Mouse (Mus musculus) megakaryocyte, embryonic 14.5 days (primary cell): Measurements from ENCODE around the gene Lrrc25. TPM values are rescaled to one million over a fixed set of nuclear protein-coding genes. Genes with fewer than 3 reads are reported as not detected.
A peak's percentile ranks its signal among the peaks of the same experiment; 100 is the strongest.

ENCODE experiments used
- H3K27me3 ChIP-seq: replicated peaks from 2 replicates; pipeline ENCODE3; 2012; ENCODE audit warnings: inconsistent platforms
- H3K36me3 ChIP-seq: replicated peaks from 2 replicates; pipeline ENCODE3; 2012; ENCODE audit warnings: low read length, inconsistent platforms, mixed read lengths
- H3K4me1 ChIP-seq: 2 replicates; pipeline ENCODE4 v1.6.1; 2012; ENCODE audit warnings: inconsistent platforms
- H3K4me3 ChIP-seq: replicated peaks from 2 replicates; pipeline ENCODE3; 2012; ENCODE audit warnings: moderate library complexity, mild to moderate bottlenecking, inconsistent platforms
- H3K9me3 ChIP-seq: 2 replicates; pipeline ENCODE4 v1.6.1; 2012; ENCODE audit warnings: inconsistent platforms
- FLI1 ChIP-seq: IDR thresholded peaks from 2 replicates; pipeline ENCODE4 v1.6.1; 2012; ENCODE audit warnings: low read length, inconsistent platforms, mixed read lengths
- GATA1 ChIP-seq: IDR thresholded peaks from 3 replicates; pipeline ENCODE4 v1.6.1; 2012; ENCODE audit warnings: mixed read lengths, low read length, inconsistent platforms, borderline replicate concordance
- polyA plus RNA-seq: library from polyadenylated mRNA; stranded (reverse); fragments of >175 nt; gene quantifications from 2 replicates; pipeline ENCODE4 v1.2.3, GENCODE M21; 2012; ENCODE audit warnings: low replicate concordance; ENCODE audit not compliant: insufficient read depth

Lrrc25 gene
- polyA plus RNA-seq, 1 experiment, result 34.7 TPM

DNA sequence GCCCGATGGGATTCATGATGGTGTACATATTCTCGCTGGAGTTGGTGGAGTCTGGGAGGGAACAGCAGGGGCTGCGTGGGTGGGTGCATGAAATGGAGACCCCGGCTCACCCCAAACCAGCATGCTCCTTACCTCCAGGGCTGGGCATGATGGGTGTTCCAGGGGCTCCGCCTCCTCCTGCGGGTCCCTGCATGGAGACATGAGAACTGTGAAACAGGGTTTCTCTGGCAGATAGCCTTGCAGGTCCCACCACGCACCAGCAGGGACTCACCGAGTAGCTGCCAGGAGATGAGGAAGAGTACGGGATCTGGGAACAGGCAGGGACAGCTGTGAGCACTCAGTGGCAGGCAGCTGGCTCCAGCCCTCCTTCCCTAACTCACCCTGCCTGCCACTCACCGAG is 17.2 kb upstream of the Lrrc25 start:
- peaks cover 83% of the 10 kb centered on the region for H3K4me1 ChIP-seq
- peaks cover 87% of the 10 kb centered on the region for H3K36me3 ChIP-seq
- H3K4me3 ChIP-seq, result peak overlapping the region; percentile 18
- H3K9me3 ChIP-seq, result peaks cover 6% of the 10 kb centered on the region
- no peak for TF ChIP-seq FLI1
- no peak for TF ChIP-seq GATA1
- no peaks in the 10 kb centered on the region for H3K27me3 ChIP-seq

- no peak for TF ChIP-seq FLI1
- no peak for TF ChIP-seq GATA1
- H3K36me3 ChIP-seq, result peaks cover 97% of the 10 kb centered on the region
- no peaks in the 10 kb centered on the region for H3K27me3 ChIP-seq
- H3K4me1 ChIP-seq, result peaks cover 83% of the 10 kb centered on the region
- H3K4me3 ChIP-seq, result no peak overlapping the region
- H3K9me3 ChIP-seq, result peaks cover 6% of the 10 kb centered on the region
Observed at GRCm38 (mm10) chr8:70599507-70600290, 16.3 kb upstream of the Lrrc25 start.

GRCm38 (mm10) chr8:70600473-70601270 is 15.3 kb upstream of the Lrrc25 start:
- H3K36me3 ChIP-seq, result peaks cover 97% of the 10 kb centered on the region
- TF ChIP-seq FLI1 (no peak), GATA1 (no peak)
- H3K4me3 ChIP-seq, result peak overlapping the region; percentile 62
- peaks cover 83% of the 10 kb centered on the region for H3K4me1 ChIP-seq
- peaks cover 6% of the 10 kb centered on the region for H3K9me3 ChIP-seq
- no peaks in the 10 kb centered on the region for H3K27me3 ChIP-seq

- H3K36me3 ChIP-seq, result peaks cover 97% of the 10 kb centered on the region
- peaks cover 6% of the 10 kb centered on the region for H3K9me3 ChIP-seq
- TF ChIP-seq GATA1 (no peak), FLI1 (no peak)
- no peaks in the 10 kb centered on the region for H3K27me3 ChIP-seq
- H3K4me1 ChIP-seq, result peaks cover 83% of the 10 kb centered on the region
- H3K4me3 ChIP-seq, result peak overlapping the region; percentile 46
Observed at GRCm38 (mm10) chr8:70601271-70601649, 14.7 kb upstream of the Lrrc25 start.

DNA sequence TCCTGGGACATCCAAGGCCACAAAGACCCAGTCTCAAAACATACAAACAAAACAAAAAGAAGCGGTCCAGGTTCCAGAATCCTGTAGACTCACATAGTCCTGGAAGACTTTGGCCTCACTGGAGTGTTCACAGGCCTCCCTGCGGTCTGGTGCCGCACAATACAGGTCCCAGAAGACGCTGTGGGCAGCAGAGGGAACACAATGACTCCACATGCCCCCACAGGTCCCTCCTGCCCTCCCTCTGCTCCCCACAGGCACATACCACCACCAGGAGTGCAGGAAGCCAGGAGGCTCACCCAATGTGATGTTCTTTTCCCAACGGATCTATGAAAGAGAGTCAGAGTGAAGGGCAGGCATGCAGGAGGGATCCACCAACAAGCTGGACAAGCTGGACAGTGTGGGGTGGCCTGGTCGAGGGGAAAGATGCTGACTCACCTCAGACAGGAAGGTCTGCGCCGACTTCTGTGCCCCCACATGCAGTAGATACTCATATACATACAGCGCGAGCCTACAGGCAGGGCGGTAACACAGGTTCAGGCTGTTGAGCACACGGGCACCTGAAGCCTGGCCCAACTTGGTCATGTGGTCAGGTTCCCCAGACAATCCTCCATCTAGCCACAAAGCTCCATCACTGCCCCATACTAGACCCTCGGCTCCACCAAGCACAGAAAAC is 13.7 kb upstream of the Lrrc25 start:
- Histone ChIP-seq H3K36me3 (peaks cover 91% of the 10 kb centered on the region), H3K9me3 (peaks cover 6% of the 10 kb centered on the region), H3K4me3 (peak overlapping the region; percentile 58), H3K27me3 (no peaks in the 10 kb centered on the region), H3K4me1 (peaks cover 84% of the 10 kb centered on the region)
- TF ChIP-seq GATA1 (no peak), FLI1 (no peak)

GRCm38 (mm10) chr8:70604558-70604957 is 11.4 kb upstream of the Lrrc25 start:
- H3K4me1 ChIP-seq, result peaks cover 96% of the 10 kb centered on the region
- H3K9me3 ChIP-seq, result peaks cover 6% of the 10 kb centered on the region
- peak overlapping the region; percentile 59 for H3K4me3 ChIP-seq
- no peak for TF ChIP-seq GATA1
- no peak for TF ChIP-seq FLI1
- H3K27me3 ChIP-seq, result no peaks in the 10 kb centered on the region
- peaks cover 68% of the 10 kb centered on the region for H3K36me3 ChIP-seq

DNA sequence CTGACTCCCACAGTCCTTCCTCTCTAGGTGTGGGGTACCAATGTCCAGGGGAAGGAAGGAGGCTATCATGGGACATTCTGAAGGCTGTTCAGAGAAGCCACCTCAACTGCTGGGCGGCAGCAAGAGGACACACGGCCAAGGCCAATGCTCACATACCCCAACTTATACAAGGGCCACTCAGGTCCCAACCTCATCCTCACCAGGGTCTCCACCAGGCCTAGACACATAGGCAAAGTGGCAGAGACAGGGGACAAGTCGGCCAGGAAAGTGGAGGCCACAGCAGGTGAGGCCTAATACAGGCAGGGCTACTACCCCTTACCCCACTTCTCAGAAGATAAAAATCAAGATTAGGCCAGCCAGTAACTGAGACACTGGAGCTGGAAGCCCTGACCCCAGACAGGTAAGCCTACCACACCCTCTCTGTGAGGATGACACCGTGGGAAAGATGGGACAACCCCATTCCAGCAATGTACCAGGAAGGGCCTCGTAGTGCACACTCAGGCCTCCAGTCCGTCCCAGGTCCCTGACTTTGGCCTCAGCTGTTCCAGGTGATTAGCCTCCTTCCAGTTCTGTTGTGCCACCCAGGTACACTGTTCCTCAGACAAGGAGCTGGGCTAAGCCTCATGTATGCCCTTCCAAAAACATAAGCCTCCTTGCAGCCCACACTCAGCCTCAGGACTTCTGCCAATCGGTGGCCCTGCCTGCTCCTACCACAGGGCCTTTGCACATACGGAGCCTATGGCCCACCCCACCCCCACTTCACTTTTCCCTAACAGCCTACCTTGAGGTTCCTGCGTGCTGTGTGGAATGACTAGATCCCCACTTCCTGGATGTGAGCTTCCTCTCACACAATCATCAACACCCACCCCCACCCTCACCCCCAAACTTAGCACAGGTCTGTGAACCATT is 9.8 kb upstream of the Lrrc25 start:
- H3K4me1 ChIP-seq, result peaks cover 90% of the 10 kb centered on the region
- peak overlapping the region; percentile 95 for H3K4me3 ChIP-seq
- H3K9me3 ChIP-seq, result peaks cover 6% of the 10 kb centered on the region
- TF ChIP-seq GATA1, result no peak
- no peak for TF ChIP-seq FLI1
- no peaks in the 10 kb centered on the region for H3K27me3 ChIP-seq
- H3K36me3 ChIP-seq, result peaks cover 53% of the 10 kb centered on the region

DNA sequence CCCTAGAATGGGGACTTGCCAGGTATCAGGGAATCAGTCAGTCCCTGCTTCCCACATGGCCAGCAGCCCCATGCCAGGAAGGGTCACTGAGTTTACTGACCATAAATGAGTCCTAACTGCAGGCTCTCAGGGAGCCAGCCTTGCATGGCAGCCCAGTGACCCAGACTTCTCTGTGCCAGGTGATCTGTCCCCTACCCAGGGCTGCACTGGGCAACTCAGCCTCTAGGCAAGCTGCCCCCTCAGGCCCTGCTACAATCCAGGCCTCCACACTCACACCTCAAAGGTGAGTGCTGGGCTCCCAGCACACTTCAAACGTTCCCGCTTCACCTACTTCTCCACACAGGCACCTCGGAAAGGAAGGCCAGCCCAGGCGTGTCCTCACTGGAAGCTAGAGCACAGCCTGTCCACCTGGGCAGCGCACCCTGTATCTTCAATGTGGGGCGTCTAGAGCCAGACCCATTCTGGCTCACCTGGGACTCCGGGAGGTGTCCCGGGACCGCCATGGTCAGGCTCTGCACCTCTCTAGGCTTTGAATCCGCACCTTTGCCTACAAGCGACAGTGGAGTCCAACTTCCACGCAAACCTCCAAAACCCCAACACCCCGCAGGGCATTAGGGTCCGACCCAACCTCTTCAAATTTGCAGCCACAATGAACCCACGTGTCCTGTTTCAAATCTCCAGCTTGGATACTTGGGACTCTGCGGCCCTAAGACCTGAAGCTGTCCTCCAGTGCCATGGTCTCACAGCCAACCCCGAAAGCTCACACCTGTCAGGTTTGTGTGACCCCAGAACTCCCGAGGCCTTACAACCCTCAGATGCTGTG is 9.0 kb upstream of the Lrrc25 start:
- peaks cover 91% of the 10 kb centered on the region for H3K4me1 ChIP-seq
- peaks cover 44% of the 10 kb centered on the region for H3K36me3 ChIP-seq
- peak overlapping the region; percentile 95 for H3K4me3 ChIP-seq
- H3K27me3 ChIP-seq, result no peaks in the 10 kb centered on the region
- peaks cover 4% of the 10 kb centered on the region for H3K9me3 ChIP-seq
- no peak for TF ChIP-seq FLI1
- no peak for TF ChIP-seq GATA1
